Mouse (Mus musculus): ENCODE measurements around the gene Med22.
"Not testable (repeated sequence)": the region's sequence is repeated elsewhere in the genome, so short reads cannot be mapped to it uniquely, and the experiment has no call there.

Med22 gene

DNA sequence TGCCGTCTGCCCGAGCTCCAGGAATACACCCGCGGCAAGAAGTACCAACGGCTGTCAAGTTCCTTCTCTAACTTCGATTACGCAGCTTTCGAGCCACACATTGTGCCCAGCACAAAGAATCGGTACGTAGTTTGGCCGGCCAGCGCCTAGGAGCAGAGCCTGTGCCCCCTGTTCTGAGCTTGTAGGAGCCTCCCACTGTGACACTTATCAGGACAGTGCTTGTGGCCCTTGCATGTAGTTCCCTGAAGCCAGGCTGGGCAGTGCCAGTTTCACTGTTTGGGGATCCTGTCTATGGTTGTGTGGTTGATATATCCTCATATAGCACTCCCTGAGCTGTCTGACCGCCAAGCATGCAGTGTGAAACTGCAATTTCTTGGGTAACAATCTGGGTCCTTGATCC lies 6.3 kb upstream of the Med22 start:
- in situ Hi-C loops (cut with MboI, MseI): loop anchor here (25.0 kb wide), 1 partner anchor 1954 kb away; the partner anchor contains the start of gene Dph7

DNA sequence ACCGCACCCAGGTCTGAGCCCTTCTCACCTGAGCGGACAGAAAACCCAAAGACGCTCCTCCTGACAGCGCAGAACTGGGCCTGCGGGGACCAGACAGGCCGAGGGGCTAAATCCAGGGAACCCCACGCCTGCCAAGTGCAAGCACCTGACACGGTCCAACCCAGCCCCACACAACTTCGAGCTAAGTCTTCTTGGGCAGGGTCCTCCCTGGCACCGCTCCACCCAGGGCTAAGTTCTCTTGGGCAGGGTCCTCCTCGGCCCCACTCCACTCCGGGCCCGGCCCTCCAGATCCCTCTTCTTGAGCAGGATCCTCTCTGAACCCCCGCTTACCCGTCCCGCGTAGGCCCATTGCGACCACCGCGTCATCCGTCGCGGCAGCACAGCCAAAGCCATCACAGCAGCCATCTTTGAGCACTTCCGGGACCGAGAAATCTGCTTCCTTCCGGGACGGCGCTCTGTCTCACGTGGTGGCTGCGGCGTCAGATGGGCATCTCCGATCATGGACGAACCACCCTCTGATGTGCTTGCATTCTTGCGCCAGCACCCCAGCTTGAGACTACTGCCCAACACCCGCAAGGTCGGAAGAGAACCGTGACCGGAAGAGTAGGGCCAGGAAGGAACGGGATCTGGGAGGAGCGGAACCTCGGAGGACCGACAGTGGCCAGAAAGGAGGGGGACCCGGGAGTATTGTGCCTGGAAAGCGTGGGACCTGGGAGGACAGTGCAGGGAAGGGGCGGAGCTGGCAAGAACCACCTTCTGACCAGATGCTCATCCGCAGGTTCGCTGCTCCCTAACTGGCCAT lies 5.7 kb upstream of the Med22 start, which contains the start of the genes Surf2 and Surf1:
Surf2 (plus strand) TSS at position 441 of the 802 bp plus-strand sequence.
Surf1 (minus strand) TSS at position 604 of the 802 bp plus-strand sequence.
- in situ Hi-C loops (cut with MboI, MseI): loop anchor here (25.0 kb wide), 1 partner anchor 1954 kb away; the partner anchor contains the start of gene Dph7

DNA sequence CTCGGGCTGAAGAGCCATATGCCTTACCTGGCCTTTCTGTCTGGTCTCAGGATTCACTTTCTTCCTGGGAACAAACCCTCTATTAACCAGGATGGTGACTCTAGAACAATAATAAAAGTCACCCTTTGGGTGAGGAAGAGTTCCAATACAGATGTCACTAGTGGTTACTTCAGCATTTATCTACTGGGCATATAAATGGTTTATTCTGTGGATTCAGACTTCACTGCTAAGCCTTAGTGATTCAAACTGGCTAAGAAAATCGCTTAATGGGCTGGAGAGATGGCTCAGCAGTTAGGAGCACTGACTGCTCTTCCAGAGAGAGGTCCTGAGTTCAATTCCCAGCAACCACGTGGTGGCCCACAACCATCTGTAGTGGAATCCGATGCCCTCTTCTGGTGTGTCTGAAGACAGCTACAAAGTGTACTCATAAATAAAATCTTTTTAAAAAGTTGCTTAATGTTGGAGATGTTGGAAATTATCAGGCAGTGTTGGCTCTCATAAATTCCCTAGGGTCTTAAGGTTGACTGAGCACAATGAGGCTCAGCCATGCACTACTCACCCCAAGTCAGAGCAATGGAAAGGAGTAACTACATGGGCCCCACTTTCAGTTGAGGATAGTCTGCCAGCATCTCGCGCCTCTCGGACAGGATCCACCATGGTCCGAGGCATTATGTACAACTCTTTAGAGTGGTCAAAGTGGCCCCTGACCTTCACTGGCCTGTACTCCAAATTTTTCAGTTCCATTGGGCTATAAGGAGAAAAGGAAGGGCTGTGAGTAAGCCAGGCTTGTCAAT lies 3.9 kb upstream of the Med22 start:
- in situ Hi-C loops (cut with MboI, MseI): loop anchor here (25.0 kb wide), 1 partner anchor 1952 kb away; the partner anchor contains the start of gene Dph7

DNA sequence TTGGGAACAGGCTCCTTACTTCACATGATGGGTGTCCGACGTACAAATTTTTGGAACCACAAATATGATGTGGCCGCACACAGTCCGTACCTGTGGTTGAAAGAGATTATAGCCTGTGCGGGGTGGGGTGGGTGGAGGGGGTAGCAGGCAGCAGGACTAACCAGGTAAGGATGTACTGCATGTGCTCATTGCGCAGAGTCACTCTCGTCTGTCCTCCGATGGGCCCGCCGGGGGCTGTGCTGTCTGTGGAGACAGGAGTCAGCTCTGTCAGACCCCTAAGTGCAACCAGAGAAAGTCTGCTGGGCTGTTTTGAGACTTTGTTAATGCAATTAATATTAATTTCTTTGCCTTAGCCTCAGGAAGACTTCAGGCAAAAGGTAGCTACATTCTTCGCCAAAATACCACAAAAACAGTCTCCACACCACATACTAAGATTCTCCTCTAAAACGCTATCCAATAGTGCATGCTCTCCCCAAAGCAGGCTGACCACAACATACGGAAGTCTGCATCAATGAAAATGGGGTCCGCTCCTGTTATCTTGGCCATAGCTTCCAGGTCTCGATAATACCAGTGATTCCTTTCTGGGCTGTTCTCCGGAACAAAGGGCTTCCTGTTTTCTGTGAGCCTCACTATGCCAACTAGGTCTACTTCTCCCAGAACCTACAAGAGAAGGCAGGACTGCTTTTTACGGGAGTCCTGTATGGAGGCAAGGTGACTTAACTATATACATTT lies 3.1 kb upstream of the Med22 start:
- in situ Hi-C loops (cut with MboI, MseI): loop anchor here (25.0 kb wide), 1 partner anchor 1951 kb away; the partner anchor contains the start of gene Dph7

DNA sequence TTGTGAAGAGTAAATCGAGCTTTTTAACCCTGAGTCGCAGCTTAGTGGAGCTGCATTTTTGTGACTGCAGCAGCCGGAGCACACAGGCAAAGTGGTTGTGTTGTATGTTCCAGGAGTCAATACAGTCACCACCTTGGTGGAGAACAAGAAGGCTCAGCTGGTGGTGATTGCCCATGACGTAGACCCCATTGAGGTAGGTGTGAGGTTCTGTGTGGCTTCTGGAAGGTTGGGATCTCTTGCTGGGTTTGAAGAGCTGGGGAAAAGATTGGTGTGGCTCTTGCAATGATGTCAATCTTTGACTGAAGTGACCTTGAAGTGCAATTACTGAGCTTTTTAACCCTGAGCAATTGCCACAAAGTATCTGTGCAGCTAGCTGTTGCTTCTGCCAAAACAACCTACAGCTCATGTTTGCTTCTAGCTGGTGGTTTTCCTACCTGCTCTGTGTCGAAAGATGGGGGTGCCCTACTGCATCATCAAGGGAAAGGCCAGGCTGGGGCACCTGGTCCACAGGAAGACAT lies 1.8 kb upstream of the Med22 start:
- in situ Hi-C loops (cut with MboI, MseI): loop anchor here (25.0 kb wide), 1 partner anchor 1950 kb away; the partner anchor contains the start of gene Dph7

DNA sequence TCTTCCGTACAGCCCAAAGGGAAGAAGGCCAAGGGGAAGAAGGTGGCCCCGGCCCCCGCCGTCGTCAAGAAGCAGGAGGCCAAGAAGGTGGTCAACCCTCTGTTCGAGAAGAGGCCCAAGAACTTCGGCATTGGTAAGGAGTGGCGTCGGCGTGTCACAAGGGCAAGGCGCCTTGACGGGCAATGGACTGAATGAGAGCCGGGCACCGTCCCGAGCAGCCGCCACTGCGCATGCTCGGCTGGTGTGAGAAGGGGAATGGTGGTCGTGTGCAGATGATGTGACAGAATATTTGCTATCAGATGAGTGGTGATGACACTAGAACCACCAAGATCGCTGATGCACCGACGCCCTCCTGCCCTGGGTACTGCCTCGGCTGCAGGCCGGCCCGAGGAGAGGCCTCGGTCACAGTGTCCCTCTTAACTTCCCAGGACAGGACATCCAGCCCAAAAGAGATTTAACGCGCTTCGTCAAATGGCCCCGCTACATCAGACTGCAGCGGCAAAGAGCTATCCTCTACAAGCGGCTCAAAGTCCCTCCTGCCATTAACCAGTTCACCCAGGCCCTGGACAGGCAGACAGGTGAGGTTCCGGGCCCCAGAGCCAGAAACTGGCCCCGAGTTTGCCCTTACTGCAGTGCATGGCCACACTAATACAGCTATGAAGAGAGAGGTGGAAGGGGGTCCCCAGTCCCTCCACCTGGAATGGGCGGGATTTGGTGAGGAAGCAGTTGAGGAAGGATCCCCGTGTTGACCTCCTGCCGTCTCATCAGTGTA lies 703 bp upstream of the Med22 start:
- in situ Hi-C loops (cut with MboI, MseI): loop anchor here (25.0 kb wide), 1 partner anchor 1949 kb away; the partner anchor contains the start of gene Dph7

DNA sequence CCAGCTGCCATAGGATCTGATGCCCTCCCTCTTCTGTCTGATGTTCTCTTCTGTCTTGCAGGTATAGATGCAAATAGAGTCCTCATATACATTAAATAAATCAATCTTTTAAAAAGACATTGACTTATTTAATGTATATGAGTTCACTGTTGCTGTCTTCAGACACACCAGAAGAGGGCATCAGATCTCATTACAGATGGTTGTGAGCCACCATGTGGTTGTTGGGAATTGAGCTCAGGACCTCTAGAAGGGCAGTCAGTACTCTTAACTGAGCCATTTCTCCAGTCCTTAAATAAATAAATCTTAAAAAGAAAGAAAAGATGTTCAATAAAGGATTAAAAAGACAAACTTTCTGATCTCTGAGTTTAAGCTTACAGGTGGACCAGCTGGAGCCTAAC lies 1.1 kb downstream of the Med22 start:
- in situ Hi-C loops (cut with MboI, MseI): loop anchor here (5.0 to 25.0 kb wide), 4 partner anchors 425 to 1947 kb away; partner anchors contain the start of genes Dph7, Rnf224, Sec16a and Slc34a3

DNA sequence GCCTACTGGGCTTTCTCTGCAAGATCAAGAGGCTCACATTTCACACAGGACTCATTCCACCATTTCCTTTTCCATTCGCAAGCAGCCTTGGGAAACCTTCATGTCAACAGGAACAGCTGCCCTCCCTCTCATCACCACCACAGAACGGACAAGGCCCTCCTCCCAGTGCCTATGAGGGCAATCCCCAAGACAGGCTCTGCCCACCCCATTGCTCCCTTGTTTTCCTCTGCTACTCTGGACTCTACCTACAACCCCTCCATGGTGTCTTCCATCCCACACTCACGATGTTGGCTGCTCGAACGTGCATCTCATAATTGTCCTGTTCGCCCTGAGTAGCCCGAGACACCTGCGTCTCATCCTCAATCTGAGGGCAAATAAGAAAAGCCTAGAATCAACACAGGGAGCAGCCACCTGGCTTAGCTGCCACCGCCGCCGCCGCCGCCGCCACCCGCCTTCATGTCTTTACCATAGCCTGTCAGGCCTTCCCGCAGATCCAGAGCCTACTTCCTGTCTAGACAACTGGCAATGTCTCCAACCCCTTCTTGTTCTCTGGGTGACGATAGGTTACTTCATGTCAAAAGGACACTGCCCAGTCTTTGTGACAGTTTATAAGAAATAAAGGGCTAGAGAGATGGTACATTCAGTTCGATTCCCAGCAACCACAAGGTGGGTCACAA lies 1.6 kb downstream of the Med22 start:
- in situ Hi-C loops (cut with MboI, MseI): loop anchor here (5.0 to 25.0 kb wide), 4 partner anchors 424 to 1947 kb away; partner anchors contain the start of genes Dph7, Rnf224, Sec16a and Slc34a3

DNA sequence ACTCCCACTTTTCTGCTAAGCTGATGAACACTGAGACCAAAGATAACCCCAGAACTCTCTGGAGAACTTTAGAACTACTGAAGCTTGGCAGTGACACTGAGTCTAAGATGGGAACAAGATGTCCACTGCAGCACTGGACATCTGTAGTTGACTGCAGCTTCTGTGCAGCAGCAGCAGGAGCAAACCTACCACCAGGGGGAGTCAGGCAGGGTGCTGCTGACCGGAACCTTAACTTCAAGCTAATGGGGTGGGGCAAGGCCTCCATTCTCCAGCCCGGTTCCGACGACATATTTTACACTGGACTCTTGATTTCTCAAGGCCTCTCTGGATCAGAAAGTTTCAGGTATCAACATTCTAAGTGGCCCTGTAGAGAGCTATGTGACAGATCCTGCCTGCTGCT lies 3.4 kb downstream of the Med22 start:
- in situ Hi-C loops (cut with MboI, MseI): loop anchor here (5.0 to 25.0 kb wide), 4 partner anchors 422 to 1945 kb away; partner anchors contain the start of genes Dph7, Rnf224, Sec16a and Slc34a3

DNA sequence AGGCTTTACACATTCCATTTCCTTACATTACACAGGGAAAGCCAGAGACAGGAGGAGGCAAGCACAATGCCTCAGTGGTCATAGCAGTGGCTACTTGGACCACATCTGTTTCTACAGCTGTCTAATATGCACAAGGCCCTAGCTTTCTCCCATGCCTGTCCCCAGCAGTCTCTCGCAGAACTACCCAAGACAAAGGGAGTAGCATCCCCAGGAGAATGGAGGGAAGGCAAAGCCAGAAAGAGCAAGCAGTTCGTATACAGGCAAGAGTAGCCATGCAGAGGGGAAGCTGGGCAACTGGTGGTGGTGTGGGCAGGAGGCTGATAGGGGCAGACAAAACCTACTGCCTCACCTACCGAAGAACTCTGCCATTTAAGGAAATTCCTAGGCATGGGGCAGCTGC lies 4.0 kb downstream of the Med22 start:
- in situ Hi-C loops (cut with MboI, MseI): loop anchor here (5.0 to 25.0 kb wide), 4 partner anchors 422 to 1944 kb away; partner anchors contain the start of genes Dph7, Rnf224, Sec16a and Slc34a3

DNA sequence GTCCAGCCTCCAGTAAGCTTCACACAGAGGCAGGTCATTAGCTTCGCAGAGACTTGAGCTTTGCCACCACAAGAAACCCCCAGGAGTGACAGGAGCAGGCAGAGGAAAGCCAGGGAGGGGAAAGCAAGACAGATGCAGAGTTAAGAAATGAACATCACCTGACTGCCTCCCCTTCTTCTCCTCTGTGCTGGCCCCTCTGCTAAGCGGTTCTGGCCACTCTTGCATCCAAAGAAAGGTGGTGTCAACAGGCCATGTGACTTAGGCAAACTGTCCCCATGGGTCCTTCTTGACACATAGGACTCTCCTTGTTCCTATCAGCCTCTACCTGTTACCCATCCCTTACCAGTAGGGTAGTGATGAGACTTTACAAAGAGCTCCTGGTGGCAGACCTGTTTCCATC lies 4.5 kb downstream of the Med22 start:
- in situ Hi-C loops (cut with MboI, MseI): loop anchor here (5.0 to 25.0 kb wide), 4 partner anchors 421 to 1944 kb away; partner anchors contain the start of genes Dph7, Rnf224, Sec16a and Slc34a3

DNA sequence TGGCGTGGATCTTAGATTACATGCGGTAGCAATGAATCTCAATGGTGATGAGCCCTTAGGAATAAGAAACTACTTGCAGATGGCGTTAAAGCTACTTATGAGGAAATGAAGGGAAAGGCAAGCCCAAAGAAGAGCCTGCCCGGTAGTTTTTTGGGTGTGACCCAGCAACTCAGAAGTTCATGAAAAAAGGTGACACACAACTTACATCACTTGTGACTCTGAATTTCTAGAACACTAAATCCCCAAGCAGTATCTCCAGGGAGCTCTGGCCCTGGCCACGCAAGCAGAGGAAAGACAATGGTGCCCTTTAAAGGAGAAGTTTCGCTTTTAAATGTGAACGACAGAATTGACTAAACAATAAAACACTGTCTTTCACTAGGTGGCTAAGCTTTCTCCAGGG lies 7.2 kb downstream of the Med22 start:
- in situ Hi-C loops (cut with MboI, MseI): loop anchor here (5.0 to 25.0 kb wide), 4 partner anchors 419 to 1941 kb away; partner anchors contain the start of genes Dph7, Entr1, Pmpca and Rnf224

DNA sequence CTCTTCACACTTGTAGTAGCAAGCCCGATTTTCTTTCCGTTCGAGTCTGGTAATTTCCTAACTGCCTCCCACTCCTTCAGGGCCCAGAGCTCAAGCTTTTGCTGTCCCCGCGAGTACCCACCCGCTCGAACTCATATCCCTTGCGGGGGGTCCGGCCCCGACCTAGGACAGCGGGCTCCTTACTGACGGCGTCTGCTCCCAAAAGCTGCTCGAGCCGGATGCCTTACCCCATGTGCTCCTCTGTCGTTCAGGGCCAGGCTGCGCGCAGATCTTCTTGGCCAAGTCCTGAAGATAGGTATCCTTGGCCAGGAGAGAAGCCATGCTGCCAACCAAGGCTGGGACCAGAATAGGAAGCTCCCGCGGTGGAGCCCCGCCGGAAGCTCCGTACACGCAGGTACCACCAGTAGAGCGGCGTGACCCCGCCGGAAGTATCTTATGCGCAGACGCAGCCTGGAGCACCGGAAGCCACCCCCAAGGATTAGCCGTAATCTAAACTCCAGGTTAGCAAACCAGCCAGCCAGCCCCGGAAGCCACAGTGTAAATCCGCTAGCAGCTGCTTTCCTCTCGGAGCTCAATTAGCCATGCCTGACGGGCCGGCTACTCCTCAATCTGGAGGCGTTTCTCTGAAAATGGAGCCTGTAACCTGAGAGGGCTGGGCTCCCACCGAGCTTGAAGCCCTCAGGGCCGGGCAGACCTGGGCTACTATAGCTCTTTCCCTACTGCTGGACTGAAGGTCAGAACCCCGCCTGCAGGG lies 7.8 kb downstream of the Med22 start, which contains the start of gene Surf6:
Surf6 (minus strand) TSS at position 413 of the 754 bp plus-strand sequence.
- in situ Hi-C loops (cut with MboI, MseI): loop anchor here (5.0 to 25.0 kb wide), 4 partner anchors 418 to 1940 kb away; partner anchors contain the start of genes Dph7, Entr1, Pmpca and Rnf224

DNA sequence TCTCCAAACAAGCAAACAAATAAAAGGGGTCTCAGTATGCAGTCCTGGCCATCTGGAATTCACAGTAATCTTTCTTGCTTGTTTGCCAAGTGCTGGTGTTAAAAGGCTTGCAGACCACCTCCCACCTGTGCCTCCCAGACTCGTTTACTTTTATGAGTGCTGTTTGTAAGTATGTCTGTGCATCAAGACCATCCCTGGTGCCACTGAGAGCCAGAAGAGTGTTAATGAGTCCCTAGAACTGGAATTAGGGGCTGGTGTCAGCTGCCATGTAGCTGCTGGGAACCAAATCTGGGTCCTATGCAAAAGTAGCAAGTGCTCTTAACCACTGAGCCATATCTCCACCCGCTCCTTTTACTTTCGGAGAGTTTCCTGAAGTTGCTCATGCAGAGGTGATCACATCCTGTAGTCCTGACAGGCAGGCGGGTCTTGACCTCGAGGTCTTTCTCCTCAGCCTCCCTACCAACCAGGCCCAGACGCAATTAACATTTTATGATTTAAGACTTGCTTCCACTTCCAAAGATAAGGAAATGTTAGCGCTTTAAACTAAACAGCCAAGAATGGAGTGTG lies 8.6 kb downstream of the Med22 start:
- in situ Hi-C loops (cut with MboI, MseI): loop anchor here (5.0 to 25.0 kb wide), 4 partner anchors 417 to 1940 kb away; partner anchors contain the start of genes Dph7, Entr1, Pmpca and Rnf224

DNA sequence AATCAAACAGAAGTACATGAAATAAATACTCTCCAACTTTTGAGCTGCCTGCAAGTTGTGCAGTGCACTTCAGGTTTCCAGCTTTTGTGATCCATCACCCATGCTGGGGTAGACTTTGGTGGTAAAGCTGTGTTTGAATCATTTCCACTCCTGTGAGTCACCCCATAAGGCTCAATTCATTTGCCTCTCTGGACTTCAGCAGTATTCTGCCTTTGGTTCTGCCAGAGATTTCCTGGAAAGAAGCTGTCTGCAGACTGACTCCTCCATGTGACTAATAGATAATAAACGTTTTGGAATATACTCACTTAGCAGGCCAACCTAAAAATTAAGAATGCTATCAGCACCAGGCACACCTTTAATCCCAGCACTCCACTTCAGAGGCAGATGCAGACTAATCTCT lies 9.7 kb downstream of the Med22 start:
- in situ Hi-C loops (cut with MboI, MseI): loop anchor here (5.0 to 25.0 kb wide), 4 partner anchors 416 to 1938 kb away; partner anchors contain the start of genes Dph7, Entr1, Pmpca and Rnf224

DNA sequence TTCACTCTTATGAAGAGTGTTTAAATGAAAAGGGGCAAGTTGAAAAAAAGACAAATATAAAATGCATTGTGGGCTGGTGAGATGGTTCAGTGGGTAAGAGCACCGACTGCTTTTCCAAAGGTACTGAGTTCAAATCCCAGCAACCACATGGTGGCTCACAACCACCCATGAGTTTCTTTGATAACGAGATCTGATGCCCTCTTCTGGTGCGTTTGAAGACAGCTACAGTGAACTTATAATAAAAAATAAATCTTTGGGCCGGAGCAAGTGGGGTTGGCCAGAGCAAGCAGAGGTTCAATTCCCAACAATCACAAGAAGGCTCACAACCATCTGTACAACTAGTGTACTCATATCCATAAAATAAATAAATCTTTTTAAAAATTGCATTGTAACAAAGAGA lies 14.6 kb downstream of the Med22 start:
- in situ Hi-C loops (cut with MboI, MseI): no loop called here

DNA sequence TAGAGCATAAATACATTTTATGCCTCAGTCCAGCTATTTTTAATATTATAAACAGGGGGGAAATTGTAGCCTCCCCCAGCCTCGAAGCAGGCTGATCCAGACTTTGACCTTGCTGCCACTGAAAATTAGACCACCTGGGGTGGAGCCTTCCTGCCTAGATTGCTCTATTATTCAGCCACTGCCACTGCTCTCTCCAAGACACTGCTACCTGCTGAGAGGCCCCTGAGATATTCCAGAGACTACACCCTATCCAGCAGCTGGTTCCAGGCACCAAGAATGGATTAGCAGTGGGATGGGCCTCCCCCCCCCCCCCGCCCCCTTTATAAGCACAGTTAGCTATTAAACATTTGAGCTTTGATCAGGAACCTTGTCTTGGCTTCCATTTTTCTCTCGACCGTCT lies 24.3 kb downstream of the Med22 start:
- in situ Hi-C loops (cut with MboI, MseI): not testable (repeated sequence)

DNA sequence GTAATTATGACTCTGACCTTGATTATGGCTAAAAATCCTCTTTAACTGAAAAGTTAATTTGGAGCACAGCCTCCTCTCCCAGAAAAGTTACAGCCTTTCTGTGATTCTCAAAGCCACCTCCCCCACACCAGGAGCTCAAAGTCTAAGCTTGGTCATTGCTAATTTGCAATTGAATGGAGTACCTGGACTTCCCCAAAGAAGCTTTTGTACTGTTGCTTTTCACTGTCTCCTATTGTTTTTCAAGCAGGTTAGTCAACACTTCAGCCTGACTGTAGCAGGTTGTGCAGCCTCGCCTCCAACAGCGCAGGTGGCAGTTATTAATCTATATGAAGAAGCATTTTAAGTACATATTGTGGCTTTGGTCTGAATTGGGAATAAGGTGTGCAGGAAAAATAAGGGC lies 24.9 kb downstream of the Med22 start:
- in situ Hi-C loops (cut with MboI, MseI): not testable (repeated sequence)

Data from regulatory T cell (primary cell).